Mouse (Mus musculus): ENCODE data around the gene Tbcb.
"Not testable (repeated sequence)": the region's sequence is repeated elsewhere in the genome, so short reads cannot be mapped to it uniquely, and the experiment has no call there.

The Tbcb gene

DNA sequence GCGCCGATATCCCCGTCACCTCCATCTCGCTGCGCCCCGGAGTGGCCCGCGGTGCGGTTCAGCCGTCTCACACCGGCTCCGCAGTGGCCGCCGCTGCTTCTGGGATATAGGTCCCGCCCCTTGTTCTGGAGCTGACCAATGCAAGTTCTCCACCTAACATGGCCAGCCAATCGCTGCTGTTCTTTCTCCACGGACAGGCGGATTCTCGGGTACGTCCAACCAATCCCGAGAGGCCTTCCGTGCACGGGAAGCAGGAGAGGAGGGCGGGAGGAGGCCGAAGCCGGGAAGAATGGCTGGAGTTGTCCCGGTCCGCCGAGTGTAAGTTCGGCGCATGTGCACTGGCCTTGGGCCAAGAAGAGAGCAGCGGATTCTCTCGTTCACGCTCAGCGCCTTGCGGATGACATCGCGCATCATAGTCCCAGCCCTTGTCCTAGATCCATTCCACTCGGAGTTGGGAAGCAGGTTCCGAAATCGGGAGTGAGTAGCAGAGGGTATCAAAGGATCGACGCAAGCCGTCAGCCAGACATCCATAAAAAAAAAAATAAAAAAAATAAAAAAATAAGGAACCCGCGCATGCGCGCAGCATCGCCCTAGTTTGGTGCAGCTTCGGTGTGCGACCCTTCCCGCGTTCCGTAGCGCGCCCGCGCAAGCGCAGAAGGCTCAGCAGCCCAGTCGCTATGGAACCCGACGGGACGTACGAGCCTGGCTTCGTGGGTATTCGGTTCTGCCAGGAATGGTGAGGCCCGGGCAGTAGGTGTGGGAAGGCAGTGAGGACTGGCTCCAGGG lies at the start of gene Tbcb, which contains the start of gene Polr2i:
Gene Tbcb, minus strand, starts transcription at position 604 of the 786 bp plus-strand sequence.
Gene Polr2i, plus strand, starts transcription at position 280 of the 786 bp plus-strand sequence.
- in situ Hi-C loops (cut with MboI; ENCODE audit: low pct_unique_long_range_greater_than_20kb in 1 of 2, low sequenced_read_pairs in 2 of 2, unreplicated experiment in 1 of 2): no loop called here

DNA sequence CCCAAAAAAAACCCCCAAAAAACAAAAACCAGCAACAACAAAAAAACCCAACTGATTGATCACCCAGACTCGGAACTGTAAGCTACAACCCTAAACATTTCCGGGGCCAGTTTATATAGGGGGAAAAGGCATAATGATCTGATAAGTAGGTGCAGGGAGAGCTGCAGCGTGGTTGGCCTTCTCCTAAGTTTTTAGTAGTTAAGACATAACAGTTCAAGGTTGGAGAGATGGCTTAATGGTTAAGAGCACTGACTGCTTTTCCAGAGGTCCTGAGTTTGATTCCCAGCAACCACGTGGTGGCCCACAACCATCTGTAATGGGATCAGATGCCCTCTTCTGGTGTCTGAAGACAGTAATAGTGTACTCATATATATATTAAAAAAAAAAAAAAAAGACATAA lies 49.5 kb upstream of the Tbcb start:
- in situ Hi-C loops (cut with MboI; ENCODE audit: low pct_unique_long_range_greater_than_20kb in 1 of 2, low sequenced_read_pairs in 2 of 2, unreplicated experiment in 1 of 2): no loop called here

- in situ Hi-C loops (cut with MboI; ENCODE audit: low pct_unique_long_range_greater_than_20kb in 1 of 2, low sequenced_read_pairs in 2 of 2, unreplicated experiment in 1 of 2): no loop called here
Measured at GRCm38 (mm10) chr7:30280670-30281138, 48.6 kb upstream of the Tbcb start.

DNA sequence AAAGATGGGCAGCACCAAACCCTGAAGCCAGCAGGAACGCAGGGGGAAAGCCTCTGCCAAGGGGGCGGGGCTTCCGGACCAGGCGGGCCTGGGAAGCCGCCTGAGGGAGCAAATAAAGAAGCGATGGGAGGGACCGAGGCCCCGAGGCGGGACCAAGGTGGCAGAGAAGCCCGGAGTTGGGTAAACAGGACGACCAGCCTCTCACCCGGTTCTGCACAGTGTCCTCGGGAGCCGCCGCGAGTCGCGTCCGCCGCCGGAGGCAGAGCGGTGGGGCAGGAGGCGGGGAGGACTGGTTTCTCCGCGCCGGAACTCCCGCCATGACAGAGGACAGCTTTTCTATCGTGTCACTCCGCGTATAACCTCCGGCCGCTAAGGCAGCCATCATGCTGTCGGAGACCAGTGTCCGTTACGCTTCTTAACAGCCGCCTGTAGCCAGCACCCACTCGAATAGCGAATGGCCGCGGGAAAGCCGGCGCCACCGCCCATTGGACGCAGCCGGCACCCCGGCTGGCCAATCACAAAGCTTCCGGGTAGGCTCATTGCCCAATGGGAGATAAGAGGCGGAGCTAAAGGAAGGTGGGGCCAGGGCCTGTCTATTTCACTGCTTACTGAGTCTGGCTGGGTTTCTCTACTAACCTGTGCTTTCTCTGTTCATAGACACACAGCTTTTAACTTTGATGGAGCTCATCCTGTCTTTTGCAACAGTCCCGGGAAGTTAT lies 48.0 kb upstream of the Tbcb start, which contains the start of the genes Thap8 and Wdr62:
Gene Thap8, plus strand, starts transcription at position 144 of the 719 bp plus-strand sequence.
Gene Wdr62, minus strand, starts transcription at position 469 of the 719 bp plus-strand sequence.
- in situ Hi-C loops (cut with MboI; ENCODE audit: low pct_unique_long_range_greater_than_20kb in 1 of 2, low sequenced_read_pairs in 2 of 2, unreplicated experiment in 1 of 2): no loop called here

GRCm38 (mm10) chr7:30279536-30279935 lies 47.5 kb upstream of the Tbcb start:
- in situ Hi-C loops (cut with MboI; ENCODE audit: low pct_unique_long_range_greater_than_20kb in 1 of 2, low sequenced_read_pairs in 2 of 2, unreplicated experiment in 1 of 2): no loop called here

- in situ Hi-C loops (cut with MboI; ENCODE audit: low pct_unique_long_range_greater_than_20kb in 1 of 2, low sequenced_read_pairs in 2 of 2, unreplicated experiment in 1 of 2): no loop called here
Measured at GRCm38 (mm10) chr7:30278911-30279310, 46.8 kb upstream of the Tbcb start.

DNA sequence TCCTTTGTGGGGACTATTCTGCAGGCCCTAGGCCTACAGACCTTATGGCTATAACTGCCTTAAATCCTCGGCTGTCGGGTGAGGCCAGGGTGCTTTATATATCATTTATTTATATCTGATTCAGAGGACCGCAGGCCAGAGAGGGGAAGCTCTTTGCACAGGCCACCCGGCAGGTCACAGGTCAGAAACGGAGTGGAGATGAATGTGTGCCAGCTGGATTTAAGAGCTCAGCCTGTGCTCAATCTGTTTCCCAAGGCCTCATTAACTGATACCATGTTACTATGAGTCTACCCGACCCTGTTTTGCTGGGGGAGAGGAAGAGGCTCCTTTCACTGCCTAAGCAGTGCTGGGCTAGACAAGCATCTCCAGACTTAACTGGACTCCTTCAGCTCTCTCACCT lies 42.3 kb upstream of the Tbcb start:
- in situ Hi-C loops (cut with MboI; ENCODE audit: low pct_unique_long_range_greater_than_20kb in 1 of 2, low sequenced_read_pairs in 2 of 2, unreplicated experiment in 1 of 2): no loop called here

DNA sequence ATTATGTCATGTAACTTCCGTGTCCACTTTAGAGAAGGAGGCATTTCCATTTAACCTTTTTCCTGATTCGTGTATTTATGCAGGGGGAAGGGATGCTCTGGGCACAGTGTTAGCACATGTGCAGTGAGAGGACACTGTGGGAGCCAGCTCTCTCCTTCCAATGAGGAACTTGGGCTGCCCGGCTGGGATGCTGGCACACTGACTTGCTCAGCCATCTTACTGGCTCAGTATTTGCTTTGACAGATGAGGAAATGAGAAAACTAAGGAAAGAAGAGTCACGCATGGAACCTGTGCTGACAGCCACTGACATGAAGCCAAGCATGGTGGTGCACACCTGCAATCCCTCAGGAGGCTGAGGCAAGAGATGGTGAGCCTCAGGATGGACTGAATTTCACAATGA lies 37.6 kb upstream of the Tbcb start:
- in situ Hi-C loops (cut with MboI; ENCODE audit: low pct_unique_long_range_greater_than_20kb in 1 of 2, low sequenced_read_pairs in 2 of 2, unreplicated experiment in 1 of 2): no loop called here

DNA sequence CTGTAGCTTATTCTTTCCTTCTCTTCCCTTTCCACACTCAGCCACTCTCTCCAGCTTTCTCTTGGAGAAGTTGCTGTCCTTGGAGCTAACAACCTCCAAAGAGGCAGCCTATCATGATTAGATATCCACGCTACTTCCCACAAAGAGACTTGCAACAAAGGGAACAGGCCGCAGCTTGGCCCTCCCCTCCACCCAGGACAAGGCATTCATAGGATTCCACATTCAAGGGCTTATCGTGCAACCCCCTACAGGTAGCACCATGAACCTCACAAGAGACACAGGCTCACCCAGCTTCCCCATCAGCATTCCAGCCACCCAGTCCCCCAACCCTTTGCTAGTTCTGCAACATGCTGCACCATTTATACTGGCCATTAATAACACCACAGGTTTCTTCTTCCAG lies 34.7 kb upstream of the Tbcb start:
- in situ Hi-C loops (cut with MboI; ENCODE audit: low pct_unique_long_range_greater_than_20kb in 1 of 2, low sequenced_read_pairs in 2 of 2, unreplicated experiment in 1 of 2): no loop called here

DNA sequence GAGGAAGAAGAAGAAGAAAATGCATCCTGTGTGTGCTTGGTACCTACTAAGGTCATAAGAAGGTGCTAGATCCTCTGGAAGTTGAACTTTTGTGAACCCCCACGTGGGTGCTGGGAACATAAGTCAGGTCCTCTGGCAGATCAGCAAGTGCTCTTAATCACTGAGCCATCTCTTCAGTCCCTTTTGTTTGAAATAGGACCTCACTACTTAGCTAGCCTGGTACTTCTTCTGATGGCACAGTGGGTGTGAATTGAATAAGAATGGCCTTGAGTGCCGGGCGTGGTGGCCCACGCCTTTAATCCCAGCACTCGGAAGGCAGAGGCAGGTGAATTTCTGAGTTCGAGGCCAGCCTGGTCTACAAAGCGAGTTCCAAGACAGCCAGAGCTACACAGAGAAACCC lies 33.9 kb upstream of the Tbcb start:
- in situ Hi-C loops (cut with MboI; ENCODE audit: low pct_unique_long_range_greater_than_20kb in 1 of 2, low sequenced_read_pairs in 2 of 2, unreplicated experiment in 1 of 2): no loop called here

DNA sequence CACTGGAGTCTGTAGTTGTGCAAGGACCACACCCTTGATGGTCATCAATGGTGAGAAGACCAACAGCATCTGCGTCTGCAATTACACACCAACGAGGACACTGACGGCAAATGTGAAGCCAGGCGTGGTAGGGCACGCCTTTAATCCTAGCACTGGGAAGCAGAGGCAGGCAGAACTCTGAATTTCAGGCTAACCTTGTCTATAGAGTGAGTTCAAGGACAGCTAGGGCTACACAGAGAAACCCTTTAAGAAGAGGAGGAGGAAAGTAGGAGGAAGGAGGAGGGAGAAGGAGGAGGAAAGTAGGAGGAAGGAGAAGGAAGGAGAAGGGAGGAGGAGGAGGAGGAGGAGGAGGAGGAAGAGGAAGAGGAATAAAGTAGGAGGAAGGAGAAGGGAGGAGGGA lies 33.5 kb upstream of the Tbcb start:
- in situ Hi-C loops (cut with MboI; ENCODE audit: low pct_unique_long_range_greater_than_20kb in 1 of 2, low sequenced_read_pairs in 2 of 2, unreplicated experiment in 1 of 2): no loop called here

GRCm38 (mm10) chr7:30265041-30265440 lies 33.0 kb upstream of the Tbcb start:
- in situ Hi-C loops (cut with MboI; ENCODE audit: low pct_unique_long_range_greater_than_20kb in 1 of 2, low sequenced_read_pairs in 2 of 2, unreplicated experiment in 1 of 2): no loop called here

- in situ Hi-C loops (cut with MboI; ENCODE audit: low pct_unique_long_range_greater_than_20kb in 1 of 2, low sequenced_read_pairs in 2 of 2, unreplicated experiment in 1 of 2): no loop called here
Measured at GRCm38 (mm10) chr7:30251956-30252954, 20.2 kb upstream of the Tbcb start.

DNA sequence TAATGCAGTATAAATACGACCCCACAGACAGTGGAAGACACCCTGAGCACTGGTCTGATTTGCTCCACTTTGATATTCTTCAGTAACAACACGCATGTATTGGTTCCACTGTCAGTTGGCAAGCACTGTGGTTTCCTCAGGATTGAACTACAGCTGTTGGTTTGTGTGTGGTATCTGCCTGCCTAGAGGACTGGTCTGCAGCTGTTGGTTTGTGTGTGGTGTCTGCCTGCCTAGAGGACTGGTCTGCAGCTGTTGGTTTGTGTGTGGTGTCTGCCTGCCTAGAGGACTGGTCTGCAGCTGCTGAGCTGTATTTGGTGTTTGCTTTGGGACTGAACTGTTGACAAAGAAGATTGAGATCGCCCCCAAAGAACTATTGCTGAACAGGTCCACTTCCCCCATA lies 5.3 kb upstream of the Tbcb start:
- in situ Hi-C loops (cut with MboI; ENCODE audit: low pct_unique_long_range_greater_than_20kb in 1 of 2, low sequenced_read_pairs in 2 of 2, unreplicated experiment in 1 of 2): not testable (repeated sequence)

- in situ Hi-C loops (cut with MboI; ENCODE audit: low pct_unique_long_range_greater_than_20kb in 1 of 2, low sequenced_read_pairs in 2 of 2, unreplicated experiment in 1 of 2): no loop called here
Measured at GRCm38 (mm10) chr7:30235625-30236024, 3.6 kb upstream of the Tbcb start, which contains the start of gene Ovol3. TSS of gene Ovol3 (minus strand) at chr7:30235725.

DNA sequence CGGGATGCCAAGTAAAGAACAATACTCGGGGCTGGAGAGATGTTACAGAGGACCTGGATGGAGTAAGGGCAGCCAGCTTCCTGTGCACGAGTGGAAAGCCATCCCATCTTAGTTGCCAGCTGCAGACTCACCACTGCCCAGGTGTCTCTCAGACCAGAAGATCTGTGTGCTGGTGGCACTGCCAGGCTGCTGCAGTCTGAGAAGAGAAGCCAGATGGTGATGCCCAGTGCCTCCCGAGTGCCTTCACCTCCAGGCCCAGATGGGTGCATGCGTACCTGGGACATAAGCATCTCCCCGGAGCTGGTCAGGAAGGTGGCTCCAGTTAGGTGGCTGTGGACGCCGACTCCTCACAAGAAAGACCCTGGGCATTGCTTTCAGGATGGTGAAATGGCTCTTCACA lies 3.0 kb upstream of the Tbcb start:
- in situ Hi-C loops (cut with MboI; ENCODE audit: low pct_unique_long_range_greater_than_20kb in 1 of 2, low sequenced_read_pairs in 2 of 2, unreplicated experiment in 1 of 2): no loop called here

- in situ Hi-C loops (cut with MboI; ENCODE audit: low pct_unique_long_range_greater_than_20kb in 1 of 2, low sequenced_read_pairs in 2 of 2, unreplicated experiment in 1 of 2): no loop called here
Measured at GRCm38 (mm10) chr7:30234276-30234858, 2.3 kb upstream of the Tbcb start.

GRCm38 (mm10) chr7:30233387-30233786 lies 1.3 kb upstream of the Tbcb start:
- in situ Hi-C loops (cut with MboI; ENCODE audit: low pct_unique_long_range_greater_than_20kb in 1 of 2, low sequenced_read_pairs in 2 of 2, unreplicated experiment in 1 of 2): no loop called here

Measured in mouse embryonic stem cell (cell line).